Mouse (Mus musculus): ENCODE measurements around the gene Mt1. TPM values are rescaled to one million over a fixed set of nuclear protein-coding genes. Genes with fewer than 3 reads are reported as not detected.

Mt1 gene
- polyA plus RNA-seq, 1 experiment: 271 TPM

GRCm38 (mm10) chr8:94204043-94204442, 25.2 kb downstream of the Mt1 start:
- no peak overlapping the region for H3K4me3 ChIP-seq (ENCODE audit: insufficient read depth, low read length)
- no peak for TF ChIP-seq POLR2A (IDR thresholded peaks at IDR 0.05; ENCODE audit: borderline replicate concordance, low read depth, low read length)
- no peak for TF ChIP-seq CTCF (IDR thresholded peaks at IDR 0.05; ENCODE audit: low read depth, low read length)
- no peaks in the 10 kb centered on the region for H3K4me1 ChIP-seq (ENCODE audit: control insufficient read depth, insufficient read depth, low read length)
- H3K27ac ChIP-seq (ENCODE audit: insufficient read depth, low read depth, low read length): no peak overlapping the region

GRCm38 (mm10) chr8:94205736-94206135, 26.9 kb downstream of the Mt1 start:
- Histone ChIP-seq H3K27ac (ENCODE audit: insufficient read depth, low read depth, low read length) (no peak overlapping the region), H3K4me1 (ENCODE audit: control insufficient read depth, insufficient read depth, low read length) (no peaks in the 10 kb centered on the region), H3K4me3 (ENCODE audit: insufficient read depth, low read length) (no peak overlapping the region)
- TF ChIP-seq CTCF (IDR thresholded peaks at IDR 0.05; ENCODE audit: low read depth, low read length) (peak; percentile 67), POLR2A (IDR thresholded peaks at IDR 0.05; ENCODE audit: borderline replicate concordance, low read depth, low read length) (no peak)

- H3K4me1 ChIP-seq (ENCODE audit: control insufficient read depth, insufficient read depth, low read length): no peaks in the 10 kb centered on the region
- no peak for TF ChIP-seq CTCF (IDR thresholded peaks at IDR 0.05; ENCODE audit: low read depth, low read length)
- no peak for TF ChIP-seq POLR2A (IDR thresholded peaks at IDR 0.05; ENCODE audit: borderline replicate concordance, low read depth, low read length)
- H3K4me3 ChIP-seq (ENCODE audit: insufficient read depth, low read length): no peak overlapping the region
- no peak overlapping the region for H3K27ac ChIP-seq (ENCODE audit: insufficient read depth, low read depth, low read length)
Observed at GRCm38 (mm10) chr8:94206256-94206655, 27.4 kb downstream of the Mt1 start.

- TF ChIP-seq CTCF (IDR thresholded peaks at IDR 0.05; ENCODE audit: low read depth, low read length) (no peak), POLR2A (IDR thresholded peaks at IDR 0.05; ENCODE audit: borderline replicate concordance, low read depth, low read length) (no peak)
Observed at GRCm38 (mm10) chr8:94207491-94207890, 28.6 kb downstream of the Mt1 start.

GRCm38 (mm10) chr8:94209639-94210038, 30.8 kb downstream of the Mt1 start:
- Histone ChIP-seq H3K4me1 (ENCODE audit: control insufficient read depth, insufficient read depth, low read length) (peaks cover 5% of the 10 kb centered on the region; the same call in 1 of the 2 replicates), H3K4me3 (ENCODE audit: insufficient read depth, low read length) (no peak overlapping the region), H3K27ac (ENCODE audit: insufficient read depth, low read depth, low read length) (no peak overlapping the region)
- no peak for TF ChIP-seq CTCF (IDR thresholded peaks at IDR 0.05; ENCODE audit: low read depth, low read length)
- TF ChIP-seq POLR2A (IDR thresholded peaks at IDR 0.05; ENCODE audit: borderline replicate concordance, low read depth, low read length): no peak

More at GRCm38 (mm10) chr8:94207491-94207890, 28.6 kb downstream of the Mt1 start:
- Histone ChIP-seq H3K4me3 (ENCODE audit: insufficient read depth, low read length) (no peak overlapping the region), H3K4me1 (ENCODE audit: control insufficient read depth, insufficient read depth, low read length) (no peaks in the 10 kb centered on the region), H3K27ac (ENCODE audit: insufficient read depth, low read depth, low read length) (no peak overlapping the region)

GRCm38 (mm10) chr8:94210225-94210624, 31.3 kb downstream of the Mt1 start:
- H3K4me1 ChIP-seq (ENCODE audit: control insufficient read depth, insufficient read depth, low read length): peaks cover 5% of the 10 kb centered on the region; the same call in 1 of the 2 replicates
- no peak overlapping the region for H3K4me3 ChIP-seq (ENCODE audit: insufficient read depth, low read length)
- no peak overlapping the region for H3K27ac ChIP-seq (ENCODE audit: insufficient read depth, low read depth, low read length)
- TF ChIP-seq POLR2A (IDR thresholded peaks at IDR 0.05; ENCODE audit: borderline replicate concordance, low read depth, low read length) (no peak), CTCF (IDR thresholded peaks at IDR 0.05; ENCODE audit: low read depth, low read length) (no peak)

GRCm38 (mm10) chr8:94213819-94214218, 34.9 kb downstream of the Mt1 start:
- Histone ChIP-seq H3K27ac (ENCODE audit: insufficient read depth, low read depth, low read length) (peak overlapping the region; percentile 24; the same call in 1 of the 2 replicates), H3K4me1 (ENCODE audit: control insufficient read depth, insufficient read depth, low read length) (peaks cover 20% of the 10 kb centered on the region), H3K4me3 (ENCODE audit: insufficient read depth, low read length) (peak overlapping the region; percentile 59)
- no peak for TF ChIP-seq POLR2A (IDR thresholded peaks at IDR 0.05; ENCODE audit: borderline replicate concordance, low read depth, low read length)
- no peak for TF ChIP-seq CTCF (IDR thresholded peaks at IDR 0.05; ENCODE audit: low read depth, low read length)

GRCm38 (mm10) chr8:94214252-94215173, 35.6 kb downstream of the Mt1 start, which contains the start of gene Nup93:
TSS of gene Nup93 (plus strand) at chr8:94214564.
- peaks cover 20% of the 10 kb centered on the region for H3K4me1 ChIP-seq (ENCODE audit: control insufficient read depth, insufficient read depth, low read length)
- TF ChIP-seq CTCF (IDR thresholded peaks at IDR 0.05; ENCODE audit: low read depth, low read length): no peak
- 0 out of 2 replicates have a peak, but pooled peaks have one; percentile 61 for TF ChIP-seq POLR2A (IDR thresholded peaks at IDR 0.05; ENCODE audit: borderline replicate concordance, low read depth, low read length)
- H3K4me3 ChIP-seq (ENCODE audit: insufficient read depth, low read length): peak within 1 kb of the TSS; percentile 89
- peak within 1 kb of the TSS; percentile 57 for H3K27ac ChIP-seq (ENCODE audit: insufficient read depth, low read depth, low read length)

- Histone ChIP-seq H3K4me3 (ENCODE audit: insufficient read depth, low read length) (peak overlapping the region; percentile 34), H3K27ac (ENCODE audit: insufficient read depth, low read depth, low read length) (peak overlapping the region; percentile 87)
- TF ChIP-seq CTCF (IDR thresholded peaks at IDR 0.05; ENCODE audit: low read depth, low read length) (no peak), POLR2A (IDR thresholded peaks at IDR 0.05; ENCODE audit: borderline replicate concordance, low read depth, low read length) (no peak)
Observed at GRCm38 (mm10) chr8:94227381-94227939, 48.6 kb downstream of the Mt1 start.

More at GRCm38 (mm10) chr8:94227381-94227939, 48.6 kb downstream of the Mt1 start:
- H3K4me1 ChIP-seq (ENCODE audit: control insufficient read depth, insufficient read depth, low read length): peaks cover 32% of the 10 kb centered on the region

Other genes starting within 250 kb of the Mt1 start
- 62.2 and 84.7 TPM in 2 replicates for gene Amfr, start 166.2 kb upstream of the Mt1 start, polyA plus RNA-seq (2012; ENCODE audit: insufficient read depth, insufficient read length, missing spikeins)
- 44.3 and 61.3 TPM in 2 replicates for gene Nudt21, start 142.1 kb upstream of the Mt1 start, polyA plus RNA-seq (2012; ENCODE audit: insufficient read depth, insufficient read length, missing spikeins)
- gene Ogfod1, start 141.9 kb upstream of the Mt1 start, polyA plus RNA-seq (2012; ENCODE audit: insufficient read depth, insufficient read length, missing spikeins): 14.9 and 15.7 TPM in 2 replicates
- gene Bbs2, start 80.2 kb upstream of the Mt1 start, polyA plus RNA-seq (2012; ENCODE audit: insufficient read depth, insufficient read length, missing spikeins): 5.7 and 6.7 TPM in 2 replicates
- not detected in 2 replicates for gene Mt4, start 41.9 kb upstream of the Mt1 start, polyA plus RNA-seq (2012; ENCODE audit: insufficient read depth, insufficient read length, missing spikeins)
- not detected in 2 replicates for gene Mt3, start 26.5 kb upstream of the Mt1 start, polyA plus RNA-seq (2012; ENCODE audit: insufficient read depth, insufficient read length, missing spikeins)
- 9.4 and 11.8 TPM in 2 replicates for gene Mt2, start 6.4 kb upstream of the Mt1 start, polyA plus RNA-seq (2012; ENCODE audit: insufficient read depth, insufficient read length, missing spikeins)
- 21.4 and 23.7 TPM in 2 replicates for gene Nup93, start 35.5 kb downstream of the Mt1 start, polyA plus RNA-seq (2012; ENCODE audit: insufficient read depth, insufficient read length, missing spikeins)
- gene Slc12a3, start 150.1 kb downstream of the Mt1 start, polyA plus RNA-seq (2012; ENCODE audit: insufficient read depth, insufficient read length, missing spikeins): 1.1 TPM in 1 of 2 replicates, not detected in the other
- 86.2 and 93.4 TPM in 2 replicates for gene Herpud1, start 207.4 kb downstream of the Mt1 start, polyA plus RNA-seq (2012; ENCODE audit: insufficient read depth, insufficient read length, missing spikeins)

All from bone marrow macrophage, adult 2 months (primary cell).